Mouse (Mus musculus): ENCODE measurements around the gene Atp6v0a1.
"Not testable (repeated sequence)": the region's sequence is repeated elsewhere in the genome, so short reads cannot be mapped to it uniquely, and the experiment has no call there.

Atp6v0a1 gene

DNA sequence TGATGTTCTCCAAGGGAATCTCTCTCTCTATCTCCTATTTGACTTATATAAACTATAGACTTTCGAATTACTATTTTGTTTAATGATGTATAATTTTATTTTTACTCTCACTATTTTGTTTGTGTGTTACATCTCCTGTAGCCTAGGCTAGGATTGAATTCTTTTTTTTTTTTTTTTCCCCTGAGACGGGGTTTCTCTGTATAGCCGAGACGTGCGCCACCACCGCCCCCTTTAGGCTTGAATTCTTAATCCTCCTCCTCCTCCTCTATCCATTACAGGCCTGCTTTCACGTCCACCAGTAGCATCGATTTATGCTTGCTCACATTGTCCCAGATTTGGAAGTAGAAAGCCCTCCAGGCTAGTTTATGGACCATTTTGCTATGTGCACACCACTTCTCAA is 27.2 kb upstream of the Atp6v0a1 start:
- no peak for DNase-seq

DNA sequence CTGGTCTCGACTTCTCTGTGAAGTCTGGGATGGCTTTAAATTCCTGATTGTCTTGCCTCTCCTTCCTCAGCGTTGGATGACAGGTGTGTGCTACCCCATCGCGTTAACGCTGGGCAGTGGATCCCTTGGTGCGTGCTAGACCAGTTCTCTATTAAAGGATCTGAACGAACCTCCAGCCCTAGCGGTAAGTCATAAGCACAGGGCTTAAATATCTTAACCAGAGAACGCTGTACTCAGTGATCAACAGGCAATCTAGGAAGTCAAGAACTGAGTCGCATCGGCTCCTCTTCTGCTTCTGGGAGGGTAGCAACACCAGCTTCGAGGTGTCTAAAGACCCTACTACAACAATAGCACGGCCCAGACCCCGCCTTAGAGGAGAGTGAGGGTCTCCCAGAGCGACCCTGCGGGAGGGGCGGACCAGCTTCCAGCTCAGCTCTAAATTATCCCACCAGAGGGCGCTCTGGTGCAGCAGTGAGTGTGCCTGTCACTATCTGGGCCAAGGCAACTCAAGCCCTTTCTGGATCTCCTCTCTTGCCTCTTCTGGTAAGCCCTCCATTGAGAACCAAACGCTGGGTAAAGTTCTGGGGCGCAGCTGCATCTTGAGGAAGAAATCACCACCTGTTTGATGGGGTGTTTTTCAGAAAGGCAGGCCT is 26.0 kb upstream of the Atp6v0a1 start:
- DNase-seq: peak; percentile 96

DNA sequence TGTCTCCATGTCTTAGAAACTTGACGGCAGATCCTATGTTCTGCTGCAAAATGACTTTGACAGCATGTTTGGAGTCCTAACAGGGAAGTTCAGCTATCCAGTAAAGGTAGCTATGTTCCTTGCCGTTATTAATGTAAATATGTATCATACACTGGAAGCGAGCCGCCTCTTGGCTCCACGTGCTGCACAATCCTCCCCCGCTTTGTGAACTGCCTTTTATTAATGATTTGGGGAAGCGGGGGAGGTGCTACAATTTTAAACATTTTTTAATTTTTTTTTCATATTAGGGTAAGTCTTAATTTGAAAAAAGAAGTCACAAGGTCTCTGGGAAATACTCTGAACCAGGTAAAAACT is 25.5 kb upstream of the Atp6v0a1 start:
- DNase-seq: no peak

DNA sequence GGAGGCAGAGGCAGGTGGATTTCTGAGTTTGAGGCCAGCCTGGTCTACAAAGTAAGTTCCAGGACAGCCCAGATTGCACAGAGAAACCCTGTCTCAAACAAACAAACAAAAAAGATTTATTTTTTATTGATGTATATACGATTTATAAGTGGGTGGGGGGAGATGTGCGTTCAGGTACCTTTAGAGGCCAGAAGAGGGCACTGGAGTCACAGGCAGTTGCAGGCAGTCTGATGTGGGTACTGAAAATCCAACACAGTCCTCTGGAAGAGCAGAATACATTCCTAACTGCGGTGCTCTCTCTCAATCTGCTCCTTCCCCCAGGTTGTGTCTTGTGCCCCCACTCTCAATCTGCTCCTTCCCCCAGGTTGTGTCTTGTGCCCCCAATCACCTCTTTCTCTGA is 23.6 kb upstream of the Atp6v0a1 start:
- DNase-seq: no peak

DNA sequence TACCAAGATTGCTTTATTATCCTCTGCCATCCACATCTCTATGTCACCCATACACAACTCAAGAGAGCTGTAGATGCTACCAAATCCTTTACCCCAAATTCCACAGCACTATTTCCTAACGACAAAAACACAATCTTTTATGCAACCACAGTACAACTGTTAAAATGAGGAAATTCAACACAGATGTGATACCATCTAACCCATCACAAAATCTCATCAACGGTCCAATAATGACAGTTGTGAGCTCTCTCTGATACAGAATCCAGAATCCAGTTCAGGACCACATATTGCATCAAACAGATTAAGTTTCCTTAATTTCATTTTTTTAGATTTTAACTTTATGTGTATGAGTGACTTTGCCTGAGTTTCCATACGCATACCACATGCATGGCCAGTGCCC is 20.6 kb upstream of the Atp6v0a1 start:
- no peak for DNase-seq

DNA sequence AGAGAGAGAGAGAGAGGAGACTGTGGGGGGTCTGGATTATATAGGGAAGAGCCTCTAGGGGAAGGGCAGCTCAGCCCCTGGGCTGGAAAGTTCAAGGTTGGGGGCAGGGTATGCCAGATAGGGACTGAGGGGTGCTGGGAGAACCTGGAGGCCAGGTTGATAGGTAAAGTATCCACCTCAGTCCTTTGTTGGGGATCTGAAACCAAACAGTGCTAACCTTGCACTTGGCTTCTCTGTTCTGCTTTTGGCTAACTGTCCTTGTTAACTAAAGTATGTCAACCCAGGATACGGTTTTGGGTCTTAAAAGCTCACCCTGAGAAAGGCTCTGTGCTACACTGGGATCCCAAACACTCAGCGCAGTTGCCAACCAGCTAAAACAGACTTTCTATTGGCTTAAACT is 19.6 kb upstream of the Atp6v0a1 start:
- no peak for DNase-seq

DNA sequence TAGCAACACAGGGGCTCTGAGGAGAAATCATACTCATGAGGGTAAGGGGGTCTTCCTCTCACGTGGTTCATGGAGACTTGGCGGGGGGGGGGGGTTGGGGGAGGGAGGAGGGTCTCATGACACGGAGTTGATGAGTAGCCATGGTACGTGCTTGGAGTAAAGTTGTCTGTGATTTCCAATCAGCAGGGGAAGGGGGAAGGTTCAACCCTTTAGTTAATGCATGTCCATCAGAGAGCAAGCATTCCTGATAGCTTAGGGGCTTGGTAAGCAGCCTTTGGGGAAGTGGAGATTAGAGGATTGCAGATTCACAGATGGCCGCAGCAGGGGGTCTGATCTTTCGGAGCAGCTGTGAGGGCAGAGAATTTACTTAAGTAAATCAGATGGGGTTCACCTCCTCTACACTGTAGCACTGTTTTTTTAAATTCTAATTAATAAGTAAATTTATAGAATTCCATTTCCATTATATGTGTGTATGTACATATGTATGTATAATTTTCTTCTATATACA is 18.2 kb upstream of the Atp6v0a1 start:
- peak; percentile 76 for DNase-seq

DNA sequence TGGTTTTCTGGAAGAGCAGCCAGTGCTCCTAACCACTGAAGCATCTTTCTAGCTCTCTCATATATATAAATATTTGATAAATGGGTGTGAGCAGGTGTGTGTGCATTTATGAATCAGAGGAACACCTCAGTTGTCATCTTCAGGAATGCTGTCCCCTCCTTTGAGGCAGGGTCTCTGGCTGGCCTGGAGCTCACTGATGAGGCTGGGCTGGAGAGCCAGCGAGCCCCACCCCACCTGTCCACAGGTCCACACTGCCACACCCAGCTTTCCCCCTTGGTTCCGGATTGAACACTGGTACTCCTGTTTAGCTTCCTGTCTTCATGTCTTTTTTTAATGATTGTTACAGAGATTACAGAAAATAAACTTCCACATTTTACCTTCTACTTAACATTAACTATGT is 15.8 kb upstream of the Atp6v0a1 start:
- peak; percentile 76 for DNase-seq

DNA sequence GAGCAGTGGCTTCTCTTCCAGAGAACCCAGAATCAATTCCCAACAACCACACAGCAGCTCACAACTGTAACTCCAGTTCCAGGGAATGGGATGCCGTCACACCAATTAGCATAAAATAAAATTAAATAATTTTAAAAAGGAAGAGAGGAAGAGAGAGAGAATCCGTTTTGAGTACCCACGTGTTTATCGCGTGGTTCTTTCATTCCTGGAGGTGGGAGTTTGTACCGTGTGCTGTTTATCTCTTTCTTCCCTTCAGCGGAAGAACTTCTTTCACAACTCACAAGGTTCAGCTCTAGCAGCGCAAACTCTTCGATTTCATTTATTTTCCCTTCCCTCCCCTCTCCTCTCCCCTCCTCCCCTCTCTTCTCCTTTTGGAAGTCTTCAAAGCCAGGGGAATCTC is 15.0 kb upstream of the Atp6v0a1 start:
- no peak for DNase-seq

DNA sequence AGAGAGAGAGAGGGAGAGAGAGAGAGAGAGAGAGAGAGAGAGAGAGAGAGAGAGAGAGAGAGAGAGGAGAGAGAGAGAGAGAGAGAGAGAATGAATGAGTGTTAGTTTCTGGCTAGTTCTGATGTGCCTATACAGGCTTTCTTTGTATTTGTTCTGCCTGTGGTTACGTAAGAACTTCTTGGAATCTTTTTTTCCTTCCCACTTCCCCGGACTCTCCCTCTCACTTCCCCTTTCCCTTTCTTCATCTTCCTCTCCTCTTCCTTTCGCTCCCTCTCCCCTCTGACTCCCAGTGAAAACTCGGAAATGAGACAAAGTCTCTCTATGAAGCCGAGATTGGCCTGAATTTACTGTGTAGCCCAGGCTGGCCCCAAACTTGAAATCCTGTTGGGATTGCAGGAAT is 14.6 kb upstream of the Atp6v0a1 start:
- peak; percentile 72 for DNase-seq

DNA sequence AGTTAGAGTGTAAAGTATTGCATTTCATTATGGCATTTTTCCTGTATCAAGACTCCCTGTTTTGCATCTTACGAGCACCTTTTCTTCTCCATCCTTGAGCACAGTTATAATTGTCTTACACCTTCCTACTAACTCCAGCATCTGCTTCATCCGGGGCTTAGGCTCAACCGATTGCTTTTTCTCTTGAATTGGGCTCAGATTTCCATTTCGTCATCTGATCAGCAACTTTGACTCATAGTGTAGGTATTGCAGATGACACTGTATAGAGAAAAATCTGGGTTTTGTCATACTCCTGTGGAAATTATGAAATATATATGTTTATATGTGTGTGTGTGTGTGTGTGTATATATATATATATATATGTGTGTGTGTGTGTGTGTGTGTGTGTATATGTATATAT is 12.8 kb upstream of the Atp6v0a1 start:
- DNase-seq: peak; percentile 34

DNA sequence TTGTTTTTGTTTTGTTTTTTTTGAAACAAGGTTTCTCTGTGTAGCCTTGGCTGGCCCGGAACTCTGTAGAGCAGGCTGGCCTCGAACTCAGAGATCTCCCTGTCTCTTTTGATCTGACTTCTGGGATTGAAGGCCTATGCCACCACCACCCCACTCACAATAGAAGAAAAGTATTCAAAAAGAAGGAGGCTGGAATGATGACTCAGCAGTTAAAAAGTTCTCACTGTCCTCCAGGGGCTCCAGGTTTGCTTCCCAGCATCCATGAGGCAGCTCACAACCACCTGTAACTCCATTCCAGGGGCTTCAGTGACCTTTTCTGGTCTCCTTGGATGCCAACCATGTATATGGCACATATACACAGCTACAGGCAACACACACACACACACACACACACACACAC is 10.4 kb upstream of the Atp6v0a1 start:
- DNase-seq: peak; percentile 46

DNA sequence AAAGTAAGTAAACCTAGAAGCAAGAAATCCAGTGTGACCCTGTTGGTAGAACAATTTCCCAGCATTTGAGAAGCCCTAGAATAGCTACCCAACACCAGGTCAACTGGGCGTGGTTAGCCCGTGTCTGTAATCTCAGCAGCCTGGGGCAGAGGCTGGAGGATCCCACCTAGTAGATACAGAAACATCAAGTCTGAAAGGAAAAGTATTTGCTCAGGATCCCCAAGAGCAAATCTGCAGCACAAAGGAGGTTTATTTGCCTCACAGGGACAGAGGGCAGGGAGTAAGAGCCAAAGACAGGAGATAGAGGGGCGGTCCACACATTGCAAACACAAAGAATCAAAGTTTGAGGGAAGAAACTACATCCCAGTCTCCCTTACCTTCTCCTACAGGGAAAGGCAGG is 10.0 kb upstream of the Atp6v0a1 start:
- no peak for DNase-seq

DNA sequence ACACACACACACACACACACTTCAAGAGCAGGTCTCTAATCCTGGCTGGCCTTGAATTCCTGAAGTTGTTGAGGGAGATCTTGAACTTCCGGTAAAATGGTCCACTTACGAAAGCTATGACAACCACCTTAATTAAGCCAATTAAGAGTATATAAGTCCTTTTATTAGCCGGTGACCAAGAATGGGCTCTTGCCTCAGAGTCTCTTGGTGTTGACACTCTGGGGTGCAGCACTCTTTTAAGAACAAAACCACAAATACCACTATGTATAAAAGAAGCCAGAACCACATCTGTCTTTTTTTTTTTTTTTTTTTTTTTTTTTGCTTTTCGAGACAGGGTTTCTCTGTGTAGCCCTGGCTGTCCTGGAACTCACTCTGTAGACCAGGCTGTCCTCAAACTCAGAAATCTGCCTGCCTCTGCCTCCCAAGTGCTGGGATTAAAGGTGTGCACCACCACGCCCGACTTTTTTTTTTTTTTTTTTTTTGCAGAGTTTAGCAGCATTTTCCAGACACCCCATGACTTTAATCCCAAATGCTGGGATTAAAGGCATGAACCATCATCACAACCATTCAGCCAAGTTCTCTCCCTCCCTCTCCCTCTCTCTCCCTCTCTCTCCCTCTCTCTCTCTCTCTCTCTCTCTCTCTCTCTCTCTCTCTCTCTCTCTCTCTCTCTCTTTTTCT is 7.2 kb upstream of the Atp6v0a1 start:
- DNase-seq: not testable (repeated sequence)

DNA sequence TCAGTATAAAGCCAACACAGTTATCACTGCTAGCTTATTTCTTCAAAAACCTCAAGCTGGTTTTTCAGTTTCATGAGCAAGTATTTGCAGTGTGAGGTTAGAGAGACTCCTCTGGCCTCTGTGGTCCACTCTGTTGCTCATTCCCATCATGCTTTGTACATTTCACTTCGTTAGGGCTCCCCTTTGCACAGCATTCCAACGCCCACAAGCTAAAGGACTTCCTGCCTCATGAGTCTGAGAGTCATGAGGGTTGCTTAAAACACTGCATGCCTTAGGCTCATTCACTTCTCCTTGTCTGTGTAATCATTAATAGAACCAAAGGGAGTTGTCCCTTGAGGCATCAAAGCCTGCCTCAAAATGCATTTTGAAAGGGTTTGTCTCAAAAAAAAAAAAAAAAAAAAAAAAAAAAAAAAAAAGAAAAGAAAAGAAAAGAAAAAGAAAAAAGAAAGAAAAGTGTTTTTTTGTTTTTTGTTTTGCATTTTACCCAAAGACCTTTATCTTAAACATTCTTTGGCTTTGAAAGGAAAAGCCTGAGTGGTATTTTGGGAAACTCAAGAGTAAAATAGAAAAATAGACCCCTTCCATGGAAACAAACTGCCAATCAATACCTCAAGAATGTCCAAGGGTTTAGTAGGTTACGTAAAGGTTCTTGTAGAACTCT is 6.1 kb upstream of the Atp6v0a1 start:
- peak; percentile 91 for DNase-seq

DNA sequence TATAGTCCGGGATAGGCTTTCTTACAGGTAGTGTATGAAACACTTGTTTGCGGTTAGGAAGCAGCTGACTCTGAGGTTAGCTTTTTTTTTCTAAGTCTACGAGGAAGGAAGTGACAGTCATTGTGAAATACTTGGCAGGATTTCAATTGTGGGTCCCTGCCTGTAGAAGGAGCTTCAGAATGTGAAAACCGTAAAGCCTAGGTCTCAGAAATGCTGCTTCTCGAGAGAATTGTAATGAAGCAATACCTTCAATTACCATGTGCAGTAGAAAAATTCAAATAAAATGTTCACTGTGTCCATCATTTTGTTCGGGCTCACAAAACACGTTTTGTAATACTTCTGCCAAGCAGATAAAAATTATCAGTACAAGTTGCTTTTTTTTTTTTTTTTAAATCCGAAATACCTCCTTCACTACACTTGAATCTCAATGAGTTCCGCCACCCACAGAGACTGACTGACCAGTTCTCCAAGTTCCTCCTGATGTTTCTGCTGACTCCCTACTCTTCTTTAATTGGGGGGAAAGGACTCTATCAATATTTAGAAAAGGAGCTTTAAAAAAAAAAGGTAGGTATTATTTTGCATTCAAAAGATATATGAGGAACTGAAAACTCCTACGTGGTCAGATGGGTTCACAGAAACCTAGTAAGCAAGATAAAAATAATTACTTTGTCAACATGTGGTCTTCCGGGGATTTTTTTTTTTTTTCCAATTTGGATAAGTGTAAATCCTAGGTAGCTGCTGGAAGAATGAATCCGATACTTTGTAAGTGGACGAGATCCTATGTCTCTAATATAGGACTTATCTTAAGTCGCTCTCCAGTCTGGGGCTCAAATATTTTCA is 826 bp upstream of the Atp6v0a1 start:
- peak; percentile 95 for DNase-seq

DNA sequence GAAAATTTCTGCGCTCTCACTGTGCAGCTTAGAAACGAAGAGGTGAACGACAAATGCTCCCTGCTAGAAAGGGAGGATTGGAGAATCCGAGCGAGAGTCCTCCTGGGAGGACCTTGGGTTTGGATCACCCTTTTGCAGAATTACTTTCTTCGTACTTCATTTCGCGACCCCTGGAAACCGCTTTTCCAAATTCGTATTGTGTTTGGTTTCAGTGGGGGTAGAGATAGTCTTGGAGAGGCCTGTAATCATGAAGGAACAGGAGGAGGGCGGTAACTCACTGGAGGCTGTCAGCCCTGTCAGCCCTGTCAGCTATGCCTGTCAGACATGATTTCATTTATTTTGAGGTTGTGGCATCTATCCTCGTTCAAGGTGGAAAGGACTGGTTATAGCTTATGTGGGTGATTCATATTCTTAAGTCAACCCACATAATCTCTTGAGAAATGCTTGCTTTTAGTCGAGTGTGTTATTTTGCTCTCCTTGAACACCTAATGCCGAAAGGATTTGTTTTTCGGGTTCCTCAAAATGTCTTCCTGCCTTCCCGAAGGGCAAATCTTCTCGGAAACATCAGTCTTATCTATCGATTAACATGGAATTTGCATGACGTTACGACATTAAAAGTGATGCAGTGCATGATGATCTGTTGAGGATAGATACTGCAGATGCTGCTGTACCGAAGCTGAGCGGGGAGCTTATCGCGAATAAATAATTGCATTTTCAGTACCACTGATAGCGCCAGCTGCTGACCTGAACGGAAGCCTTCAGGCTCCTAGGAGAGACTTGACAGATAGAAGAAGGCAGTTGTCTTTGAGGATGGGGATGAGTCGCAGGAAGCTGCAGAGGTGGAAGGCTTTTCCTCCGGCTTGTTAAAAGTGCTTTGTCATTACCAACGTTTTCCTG is 884 bp downstream of the Atp6v0a1 start:
- DNase-seq: peak; percentile 87

DNA sequence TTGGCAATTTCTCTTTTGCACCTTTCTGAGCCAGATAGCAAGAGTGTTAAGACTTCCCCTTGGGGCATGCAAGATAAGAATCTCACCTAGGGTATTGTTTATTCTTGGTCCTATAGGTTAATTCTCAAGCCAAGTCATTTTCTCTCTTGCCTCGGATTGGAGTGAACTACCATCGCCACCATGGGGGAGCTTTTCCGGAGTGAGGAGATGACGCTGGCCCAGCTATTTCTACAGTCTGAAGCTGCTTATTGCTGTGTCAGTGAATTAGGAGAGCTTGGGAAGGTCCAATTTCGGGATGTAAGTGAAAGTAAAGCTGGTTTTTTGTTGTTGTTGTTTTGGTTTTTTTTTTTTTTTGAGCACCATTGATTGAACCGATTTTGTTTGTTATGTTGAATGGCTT is 2.4 kb downstream of the Atp6v0a1 start:
- peak; percentile 87 for DNase-seq

DNA sequence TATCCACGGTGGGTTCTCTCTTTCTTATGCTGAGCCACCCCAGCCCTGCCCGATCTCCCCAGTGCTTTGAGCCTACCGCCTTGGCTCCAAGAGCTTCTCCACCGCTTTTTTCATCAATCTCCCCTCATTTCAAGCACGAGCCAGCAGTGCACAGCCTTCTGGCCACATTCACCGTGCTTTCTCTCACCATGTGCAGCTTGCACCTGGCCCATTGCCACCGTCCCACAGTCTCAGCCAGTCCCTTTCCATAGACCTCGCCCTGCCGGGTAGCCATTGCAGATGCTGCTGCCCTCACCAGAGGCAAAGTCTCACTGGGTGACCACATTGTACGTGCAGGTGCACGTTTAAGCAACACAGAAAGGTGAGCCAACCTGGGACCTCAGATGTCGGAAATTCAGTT is 14.1 kb downstream of the Atp6v0a1 start:
- DNase-seq: no peak

DNA sequence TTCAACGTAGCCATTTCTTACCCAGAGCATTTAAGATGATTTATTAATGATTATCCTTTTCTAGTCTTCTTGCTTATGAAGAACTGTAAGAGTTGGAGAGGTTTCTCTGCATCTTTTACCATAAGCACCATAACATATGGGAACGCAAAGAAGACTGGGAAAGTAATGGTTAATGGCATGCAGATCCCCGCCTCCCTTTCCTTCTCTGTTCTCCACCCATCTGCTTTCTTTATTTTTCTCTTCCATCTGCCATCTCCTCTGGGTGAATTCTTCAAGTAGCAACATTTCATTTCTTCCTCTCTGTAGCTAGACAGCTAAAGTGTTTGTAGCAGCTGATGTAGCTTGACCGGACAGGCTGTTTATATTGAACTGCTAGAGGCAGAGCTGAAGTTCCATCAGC is 14.7 kb downstream of the Atp6v0a1 start:
- DNase-seq: no peak

DNA sequence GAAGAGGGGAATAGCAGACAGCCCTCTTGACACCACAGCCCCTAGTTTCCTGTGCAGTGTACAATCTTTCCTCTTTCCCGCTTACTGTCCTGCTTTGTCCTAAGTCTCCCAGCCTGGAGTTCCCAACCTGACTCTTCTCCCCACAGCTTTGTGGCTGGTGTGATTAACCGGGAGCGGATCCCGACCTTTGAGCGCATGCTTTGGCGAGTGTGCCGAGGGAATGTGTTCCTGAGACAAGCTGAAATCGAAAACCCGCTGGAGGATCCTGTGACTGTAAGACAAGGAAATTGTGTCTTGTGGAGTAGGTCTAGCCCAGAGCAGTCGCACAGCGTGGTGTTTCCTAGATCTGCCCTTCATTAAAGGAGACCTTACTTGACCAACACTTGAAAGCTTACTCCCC is 17.9 kb downstream of the Atp6v0a1 start:
- no peak for DNase-seq

DNA sequence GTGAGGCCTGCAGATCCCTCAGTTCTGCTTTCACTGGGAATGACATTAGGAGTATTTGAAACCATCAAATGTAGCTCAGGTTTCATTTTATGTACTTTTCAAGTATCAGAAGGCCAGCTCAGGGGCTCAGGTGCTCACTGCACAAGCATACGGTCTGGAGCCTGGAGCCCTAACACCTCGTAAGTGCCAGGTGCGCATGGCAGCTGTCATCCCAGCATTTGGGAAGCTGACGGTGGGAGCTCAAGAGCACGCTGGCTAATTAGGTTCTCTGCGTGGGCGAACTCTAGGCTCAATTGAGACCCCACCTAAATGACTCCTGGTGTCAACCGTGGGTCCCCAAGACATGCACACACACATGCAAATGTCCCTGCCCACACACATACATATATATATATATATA is 20.1 kb downstream of the Atp6v0a1 start:
- DNase-seq: no peak

Measured in heart, adult 11 months (tissue).